Comparison of ENCODE assay signal across 11 mouse cellular contexts in genomic region chr8:5428303-5428971, GRCm38 (mm10).
DNase-seq lines count a peak whose midpoint lies in the region; ATAC-seq and TF ChIP-seq lines count a peak whose summit lies in the region.
"Had no signal": no experiment of that assay in that cellular context is flagged by ENCODE, and none has a peak within 500 bp of the region (broad histone marks: within the 10 kb centered on the region; RNA-seq: fewer than 3 reads in every experiment).

No protein-coding gene starts in this region.

- H3K4me3 ChIP-seq in gastrocnemius, adult 2 months, result no peak overlapping the region
- H3K4me3 ChIP-seq in lung, embryonic 14.5 days (ENCODE audit: low read depth, low read length), result no peak overlapping the region
- H3K4me3 ChIP-seq in hindbrain, embryonic 16.5 days (ENCODE audit: low read length), result no peak overlapping the region

- H3K4me1 ChIP-seq in lung, embryonic 14.5 days (ENCODE audit: insufficient read depth), result no peaks in the 10 kb centered on the region
- no peaks in the 10 kb centered on the region for H3K4me1 ChIP-seq in hindbrain, embryonic 16.5 days (ENCODE audit: control insufficient read depth, insufficient read depth, low read depth, low read length)

- 50% methylated on average over 3 of the region's 3 CpGs for WGBS in lung, embryonic 14.5 days
- WGBS in hindbrain, embryonic 16.5 days, result 87% methylated on average over 3 of the region's 3 CpGs

- peak; percentile 15 for DNase-seq in gastrocnemius, adult 2 months
- DNase-seq in gastrocnemius, adult 8-10 months (ENCODE audit: low spot score in 2 of 2), result no peak
- DNase-seq in lung, embryonic 14.5 days, result peak; percentile 40
- no peak for DNase-seq in lung, postnatal 36 days
- DNase-seq in adrenal gland, postnatal 10 days, result peak; percentile 23
- DNase-seq in retina, embryonic 14.5 days (ENCODE audit: low spot score), result peak; percentile 21
- no peak for DNase-seq in cerebellum, adult 11 months
- DNase-seq: cerebellum, adult 8-10 months had no signal

- no peak for TF ChIP-seq CTCF in gastrocnemius, adult 2 months (IDR thresholded peaks at IDR 0.05)
- no peak for TF ChIP-seq CTCF in lung, embryonic 14.5 days (IDR thresholded peaks at IDR 0.05; ENCODE audit: low read depth)

- H3K36me3 ChIP-seq in lung, embryonic 14.5 days (ENCODE audit: insufficient read depth), result no peaks in the 10 kb centered on the region
- no peaks in the 10 kb centered on the region for H3K36me3 ChIP-seq in hindbrain, embryonic 16.5 days (ENCODE audit: control insufficient read depth, insufficient read depth, low read length)

- peak overlapping the region; percentile 71 for H3K27ac ChIP-seq in gastrocnemius, adult 2 months
- H3K27ac ChIP-seq in lung, embryonic 14.5 days (ENCODE audit: low read depth), result no peak overlapping the region
- no peak overlapping the region for H3K27ac ChIP-seq in hindbrain, embryonic 16.5 days (ENCODE audit: low read depth, low read length)

- peak; percentile 81 for ATAC-seq in lung, embryonic 14.5 days (ENCODE audit: insufficient read depth)
- no peak for ATAC-seq in hindbrain, embryonic 16.5 days
- ATAC-seq: inflammation-experienced regulatory T-cells, adult 6 months had no signal

- no peaks in the 10 kb centered on the region for H3K9me3 ChIP-seq in lung, embryonic 14.5 days (ENCODE audit: low read depth, low read length)
- H3K9me3 ChIP-seq in hindbrain, embryonic 16.5 days (ENCODE audit: control insufficient read depth, low read length), result no peaks in the 10 kb centered on the region

- intact Hi-C loops in gastrocnemius, adult 2 months (cut with DNase I), result no loop called here

- no peak overlapping the region for H3K9ac ChIP-seq in lung, embryonic 14.5 days
- H3K9ac ChIP-seq in hindbrain, embryonic 16.5 days (ENCODE audit: low read depth, low read length), result no peak overlapping the region

- H3K27me3 ChIP-seq in lung, embryonic 14.5 days (ENCODE audit: insufficient read depth, low read length), result no peaks in the 10 kb centered on the region
- no peaks in the 10 kb centered on the region for H3K27me3 ChIP-seq in hindbrain, embryonic 16.5 days (replicated peaks; ENCODE audit: control insufficient read depth, insufficient read depth, low read length)

- H3K4me2 ChIP-seq in lung, embryonic 14.5 days, result no peak overlapping the region
- H3K4me2 ChIP-seq in hindbrain, embryonic 16.5 days (ENCODE audit: low read length), result no peak overlapping the region
- H3K4me2 ChIP-seq: liver, embryonic 11.5 days had no signal

Comparison
In these comparisons a context has a peak if more than half of its experiments do, and no peak if none do; other contexts are left out.
1. DNase-seq: peak in gastrocnemius, adult 2 months (single experiment), lung, embryonic 14.5 days (single experiment), adrenal gland, postnatal 10 days (single experiment) and retina, embryonic 14.5 days (single experiment); none in gastrocnemius, adult 8-10 months (0 of 2), lung, postnatal 36 days (single experiment) and cerebellum, adult 11 months (single experiment).